Mouse (Mus musculus) stomach, postnatal 0 days (tissue): ENCODE data around the gene Atp8b5. TPM values are rescaled to one million over a fixed set of nuclear protein-coding genes. Genes with fewer than 3 reads are reported as not detected.

ENCODE experiments used
- ATAC-seq: fragments of 200-750 bp; cut with Nextera tagmentation; 2 replicates; pipeline ENCODE4 v1.8.0; 2017; ENCODE audit not compliant: low FRiP score, low TSS enrichment
- DNase-seq: peaks from one replicate; pipeline ENCODE4 v3.0.0-alpha.2; 2016; ENCODE audit warnings: low spot score
- H3K27ac ChIP-seq: fragments of 300-500 bp; sonication (generic); replicated peaks from 2 replicates; pipeline ENCODE4 v1.5.1; 2014; ENCODE audit warnings: mild to moderate bottlenecking, control low read depth
- H3K27me3 ChIP-seq: fragments of 300-500 bp; sonication (generic); 2 replicates; pipeline ENCODE4 v1.6.1; 2014; ENCODE audit warnings: low read length; ENCODE audit not compliant: control insufficient read depth, insufficient read depth
- H3K36me3 ChIP-seq: fragments of 300-500 bp; sonication (generic); 2 replicates; pipeline ENCODE4 v1.6.1; 2014; ENCODE audit warnings: low read length, mixed read lengths; ENCODE audit not compliant: control insufficient read depth, insufficient read depth
- H3K4me1 ChIP-seq: fragments of 300-500 bp; sonication (generic); replicated peaks from 2 replicates; pipeline ENCODE4 v1.6.1; 2014; ENCODE audit warnings: antibody characterized with exemption; ENCODE audit not compliant: control insufficient read depth, insufficient read depth
- H3K4me2 ChIP-seq: fragments of 300-500 bp; sonication (generic); replicated peaks from 2 replicates; pipeline ENCODE4 v1.6.1; 2014; ENCODE audit warnings: low read depth, mild to moderate bottlenecking, control low read depth, moderate library complexity
- H3K4me3 ChIP-seq: fragments of 300-500 bp; sonication (generic); 2 replicates; pipeline ENCODE4 v1.5.1; 2014; ENCODE audit warnings: low read depth, low read length, control low read depth
- H3K9ac ChIP-seq: fragments of 300-500 bp; sonication (generic); 2 replicates; pipeline ENCODE4 v1.6.1; 2014; ENCODE audit warnings: mild to moderate bottlenecking, low read length, control low read depth, mixed read lengths
- H3K9me3 ChIP-seq: fragments of 300-500 bp; sonication (generic); 2 replicates; pipeline ENCODE4 v1.6.1; 2016; ENCODE audit warnings: low read length; ENCODE audit not compliant: control insufficient read depth
- CTCF ChIP-seq: IDR thresholded peaks from 2 replicates; pipeline ENCODE4 v1.5.1; 2016; ENCODE audit warnings: antibody characterized with exemption, low read depth, mild to moderate bottlenecking, moderate library complexity
- EP300 ChIP-seq: optimal IDR thresholded peaks from 2 replicates; pipeline ENCODE3; 2016; ENCODE audit warnings: antibody characterized with exemption
- WGBS: fragments of 180-500 bp; shearing (Covaris S2); extraction: QIAGEN DNeasy Blood & Tissue Kit; methylation state at CpG from one replicate; pipeline ENCODE4 v1.1.7; 2014; 5-methylcytosine and 5-hydroxymethylcytosine counted together
- polyA plus RNA-seq: library from polyadenylated mRNA; unstranded; fragments of >200 nt; fragmentation: Nextera tagmentation; extraction: Ambion mirVana; gene quantifications from 2 replicates; pipeline ENCODE4 v1.2.1, GENCODE M21; 2015

The Atp8b5 gene
- polyA plus RNA-seq, 1 experiment from 2014 or later: 0.23 TPM

- TF ChIP-seq EP300: no peak
- DNase-seq: no peak
- WGBS: 59% methylated on average over 5 of the region's 5 CpGs
- Histone ChIP-seq H3K27ac (no peak overlapping the region), H3K36me3 (no peaks in the 10 kb centered on the region), H3K4me3 (no peak overlapping the region), H3K4me1 (no peaks in the 10 kb centered on the region), H3K9ac (no peak overlapping the region), H3K4me2 (no peak overlapping the region), H3K9me3 (no peaks in the 10 kb centered on the region), H3K27me3 (no peaks in the 10 kb centered on the region)
- ATAC-seq: no peak
Observed at GRCm38 (mm10) chr4:43367295-43367694, 100.3 kb downstream of the Atp8b5 start.

- Histone ChIP-seq H3K9me3 (no peaks in the 10 kb centered on the region), H3K4me2 (no peak overlapping the region), H3K4me3 (no peak overlapping the region), H3K27ac (no peak overlapping the region), H3K36me3 (no peaks in the 10 kb centered on the region), H3K27me3 (no peaks in the 10 kb centered on the region), H3K4me1 (no peaks in the 10 kb centered on the region), H3K9ac (no peak overlapping the region)
- DNase-seq: no peak
- WGBS: 83% methylated on average over 9 of the region's 9 CpGs
- no peak for TF ChIP-seq CTCF
- no peak for TF ChIP-seq EP300
- ATAC-seq: no peak
Observed at GRCm38 (mm10) chr4:43367787-43368186, 100.8 kb downstream of the Atp8b5 start.

- 35% methylated on average over 9 of the region's 11 CpGs for WGBS
- no peak for TF ChIP-seq EP300
- TF ChIP-seq CTCF: no peak
- Histone ChIP-seq H3K4me3 (no peak overlapping the region), H3K4me2 (no peak overlapping the region), H3K9me3 (no peaks in the 10 kb centered on the region), H3K27ac (no peak overlapping the region), H3K9ac (no peak overlapping the region), H3K36me3 (no peaks in the 10 kb centered on the region), H3K27me3 (no peaks in the 10 kb centered on the region), H3K4me1 (no peaks in the 10 kb centered on the region)
- DNase-seq (no peak), ATAC-seq (no peak)
Observed at GRCm38 (mm10) chr4:43371406-43371805, 104.4 kb downstream of the Atp8b5 start.

GRCm38 (mm10) chr4:43372155-43372554, 105.2 kb downstream of the Atp8b5 start:
- 52% methylated on average over 4 of the region's 4 CpGs for WGBS
- no peak overlapping the region for H3K27ac ChIP-seq
- no peak overlapping the region for H3K4me3 ChIP-seq
- no peaks in the 10 kb centered on the region for H3K36me3 ChIP-seq
- no peak overlapping the region for H3K9ac ChIP-seq
- H3K4me1 ChIP-seq: no peaks in the 10 kb centered on the region
- no peaks in the 10 kb centered on the region for H3K9me3 ChIP-seq
- H3K27me3 ChIP-seq: no peaks in the 10 kb centered on the region
- no peak overlapping the region for H3K4me2 ChIP-seq
- DNase-seq: no peak
- no peak for ATAC-seq
- TF ChIP-seq EP300 (no peak), CTCF (peak; percentile 50)

GRCm38 (mm10) chr4:43374266-43374665, 107.3 kb downstream of the Atp8b5 start:
- no peaks in the 10 kb centered on the region for H3K4me1 ChIP-seq
- no peaks in the 10 kb centered on the region for H3K36me3 ChIP-seq
- DNase-seq: no peak
- H3K9ac ChIP-seq: no peak overlapping the region
- H3K27me3 ChIP-seq: no peaks in the 10 kb centered on the region
- whole genome bisulfite sequencing: 83% methylated on average over 4 of the region's 4 CpGs
- no peak overlapping the region for H3K27ac ChIP-seq
- ATAC-seq: peak; percentile 18; the same call in 1 of the 2 replicates
- TF ChIP-seq CTCF (no peak), EP300 (no peak)
- no peak overlapping the region for H3K4me3 ChIP-seq
- H3K4me2 ChIP-seq: no peak overlapping the region
- H3K9me3 ChIP-seq: no peaks in the 10 kb centered on the region

GRCm38 (mm10) chr4:43379601-43380000, 112.6 kb downstream of the Atp8b5 start:
- no peak overlapping the region for H3K4me3 ChIP-seq
- no peaks in the 10 kb centered on the region for H3K9me3 ChIP-seq
- DNase-seq (no peak), ATAC-seq (no peak)
- no peak overlapping the region for H3K27ac ChIP-seq
- H3K4me2 ChIP-seq: no peak overlapping the region
- whole genome bisulfite sequencing: 92% methylated on average over 6 of the region's 6 CpGs
- H3K9ac ChIP-seq: no peak overlapping the region
- no peaks in the 10 kb centered on the region for H3K27me3 ChIP-seq
- TF ChIP-seq CTCF (no peak), EP300 (no peak)
- peaks cover 4% of the 10 kb centered on the region; the same call in 1 of the 2 replicates for H3K4me1 ChIP-seq
- H3K36me3 ChIP-seq: no peaks in the 10 kb centered on the region
